Mouse (Mus musculus) inflammation-experienced regulatory T-cells, adult 6 months (primary cell): Measurements from ENCODE around the gene Cyp2r1. TPM values are rescaled to one million over a fixed set of nuclear protein-coding genes. Genes with fewer than 3 reads are reported as not detected.
"Not testable (repeated sequence)": the region's sequence is repeated elsewhere in the genome, so short reads cannot be mapped to it uniquely, and the experiment has no call there.

Experiments
- ATAC-seq: one replicate; pipeline ENCODE4 v1.8.0; 2017
- polyA plus RNA-seq, 3 experiments: library from polyadenylated mRNA; unstranded; fragments of 100-300 nt; shearing (Covaris generic); gene quantifications; one replicate each; pipeline ENCODE4 v1.2.1; 2017

Cyp2r1 gene
- under 1 TPM in 2 of 3 experiments, not detected in 1; 0.94 to 0.97 TPM for polyA plus RNA-seq

DNA sequence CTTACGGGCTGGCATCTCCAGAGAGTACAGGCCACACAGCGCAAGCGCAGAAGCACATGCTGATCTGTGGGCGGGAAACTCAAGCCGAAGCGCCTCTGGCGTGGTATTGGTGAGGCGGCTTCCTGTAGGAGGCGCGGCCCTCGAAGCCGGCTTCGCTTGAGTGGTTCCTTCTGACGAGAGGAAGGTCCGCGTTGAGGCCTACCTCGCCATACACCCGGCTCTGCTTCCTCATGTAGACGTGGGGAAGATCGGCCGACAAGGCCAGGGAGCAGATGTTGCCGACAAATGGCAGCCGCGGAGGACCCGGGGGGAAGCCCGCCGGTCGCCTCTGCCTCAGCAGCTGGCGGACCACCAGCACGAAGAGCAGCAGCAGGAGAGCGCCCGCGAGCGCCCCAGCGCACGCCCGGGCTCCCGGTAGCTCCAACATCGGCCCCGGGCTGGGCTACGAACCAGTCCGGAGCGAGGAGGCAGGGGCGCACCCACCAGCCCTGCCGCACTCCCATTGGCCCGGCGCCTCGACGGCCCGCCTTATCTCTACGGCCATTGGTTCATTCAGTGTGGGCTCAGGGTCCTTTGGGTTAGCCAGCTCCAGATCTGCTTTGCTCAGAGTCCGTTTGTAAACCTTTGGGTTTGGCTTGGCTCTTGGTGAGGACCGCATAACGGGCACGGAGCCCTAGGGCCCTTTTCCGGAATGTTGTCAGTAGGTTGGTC, at the start of gene Cyp2r1:
Gene Cyp2r1, minus strand, starts transcription at position 442 of the 711 bp plus-strand sequence.
- peak; percentile 95 for ATAC-seq

DNA sequence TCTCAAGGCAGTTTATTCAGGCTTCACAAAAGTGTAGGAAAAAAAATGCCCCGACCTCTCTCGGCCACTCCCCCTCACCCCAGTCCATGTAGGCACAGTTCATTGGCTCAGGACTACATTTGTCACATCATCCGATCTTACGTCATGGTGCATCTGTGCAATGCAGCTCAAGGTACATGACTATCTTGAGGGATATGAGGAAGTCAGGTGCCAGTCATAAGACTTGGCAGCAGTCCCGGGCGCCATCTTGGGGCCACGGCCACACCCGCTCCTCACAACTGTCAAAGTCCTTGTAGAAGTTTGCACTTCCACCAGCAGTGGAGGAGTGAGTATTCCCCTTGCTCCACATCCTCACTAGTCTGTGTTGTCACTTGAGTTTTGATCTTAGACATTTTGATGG, 31.6 kb upstream of the Cyp2r1 start:
- not testable (repeated sequence) for ATAC-seq

DNA sequence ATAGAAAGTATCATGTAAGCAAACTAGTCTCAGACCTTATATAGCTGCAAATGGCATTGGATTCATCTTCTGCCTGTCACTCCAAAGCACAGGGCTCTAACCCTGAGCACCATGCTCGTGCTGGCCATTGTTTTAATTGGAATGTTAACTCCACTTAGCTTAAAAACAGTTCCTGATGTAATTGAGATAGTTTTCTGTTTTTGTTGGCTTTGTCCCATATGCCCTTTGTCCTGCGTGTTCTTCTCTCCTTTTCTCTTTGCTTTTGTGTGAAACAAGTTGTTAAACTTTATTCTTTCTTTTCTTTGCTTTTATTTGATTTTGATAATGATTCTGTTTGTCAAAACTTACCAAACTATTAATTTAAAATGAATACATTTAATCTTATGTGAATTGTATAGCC, 19.7 kb upstream of the Cyp2r1 start:
- ATAC-seq: no peak

DNA sequence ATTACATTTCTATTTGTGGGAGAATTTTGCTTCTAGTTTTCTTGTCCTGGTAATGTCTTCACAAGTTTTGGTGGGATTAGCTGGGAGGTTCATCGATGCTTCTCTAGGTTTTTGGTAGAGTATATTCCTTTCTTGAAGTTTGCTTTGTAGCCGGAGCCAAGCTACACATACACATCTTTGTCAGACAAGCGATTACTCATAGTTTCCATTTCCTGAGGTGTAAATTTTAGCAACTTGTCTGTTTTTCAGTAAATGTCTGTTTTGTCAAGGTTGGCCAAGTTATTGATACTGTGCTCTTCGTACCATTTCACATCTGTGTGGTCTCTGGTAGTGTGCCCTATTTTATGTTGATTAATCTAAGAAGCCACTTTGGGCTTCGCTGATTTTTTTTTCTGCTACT, 18.4 kb upstream of the Cyp2r1 start:
- peak; percentile 82 for ATAC-seq

DNA sequence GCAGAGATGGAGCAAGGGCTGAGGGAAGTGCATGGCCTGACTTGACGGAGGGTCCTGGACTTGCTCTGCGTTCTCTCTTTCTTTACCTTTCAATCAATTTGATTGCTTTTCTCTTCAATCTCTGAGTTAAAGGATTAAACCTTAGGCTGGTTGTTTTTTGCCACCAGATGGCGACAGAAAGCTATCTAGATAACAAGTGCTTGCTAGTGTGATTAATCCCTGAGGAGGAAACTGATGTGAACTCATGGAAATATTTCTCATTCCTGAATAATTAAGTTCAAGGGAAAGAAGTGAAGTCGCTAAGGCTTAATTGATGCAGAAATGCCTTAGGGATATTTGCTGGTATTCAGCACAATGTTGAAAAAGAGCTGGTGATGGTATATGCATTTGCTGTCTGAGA, 17.7 kb upstream of the Cyp2r1 start:
- ATAC-seq: peak; percentile 36

DNA sequence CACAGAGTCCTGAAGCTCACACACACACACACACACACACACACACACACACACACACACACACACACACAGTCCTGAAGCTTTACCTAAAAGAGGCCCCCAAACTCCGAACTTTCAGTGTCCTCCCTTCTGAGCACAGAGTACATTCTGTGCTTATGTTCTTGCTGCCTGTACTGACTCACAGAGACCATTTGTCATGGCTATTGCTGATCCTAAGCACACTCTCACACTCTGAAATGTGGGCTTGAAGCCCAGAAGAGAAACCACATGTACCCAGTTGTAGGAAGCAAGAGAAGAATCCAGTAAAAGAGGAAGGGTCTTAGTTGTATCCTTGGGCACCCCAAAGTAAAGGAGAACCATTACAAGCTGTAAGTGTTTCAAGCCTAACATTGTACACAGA, 14.9 kb upstream of the Cyp2r1 start:
- ATAC-seq: no peak

- ATAC-seq: no peak
These were observed 14.2 kb upstream of the Cyp2r1 start for GRCm38 (mm10) chr7:114576931-114577330.

GRCm38 (mm10) chr7:114573866-114574265, 11.1 kb upstream of the Cyp2r1 start:
- not testable (repeated sequence) for ATAC-seq

GRCm38 (mm10) chr7:114536179-114536578, 26.6 kb downstream of the Cyp2r1 start:
- ATAC-seq: no peak

DNA sequence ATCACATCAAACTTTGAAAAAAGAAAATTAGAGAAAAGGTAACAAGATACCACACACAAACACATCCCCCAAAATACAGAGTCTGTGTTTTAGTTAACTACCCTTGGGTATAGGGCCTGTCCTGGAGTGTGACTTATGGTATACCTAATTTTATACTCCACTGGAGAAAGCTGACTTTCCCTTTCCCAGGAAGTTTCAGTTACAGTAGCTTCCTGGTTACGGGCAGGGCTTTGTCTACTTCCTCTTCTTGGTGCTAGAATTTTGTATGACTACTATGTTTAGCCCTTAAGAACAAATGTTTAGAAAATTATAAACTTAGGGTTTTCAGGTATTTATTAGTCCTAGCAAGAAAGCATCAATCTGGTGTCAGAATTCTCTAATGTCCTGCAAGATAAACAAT, 36.5 kb downstream of the Cyp2r1 start:
- no peak for ATAC-seq

GRCm38 (mm10) chr7:114520122-114520521, 42.6 kb downstream of the Cyp2r1 start:
- ATAC-seq: no peak

- no peak for ATAC-seq
These were observed 53.9 kb downstream of the Cyp2r1 start for GRCm38 (mm10) chr7:114508879-114509278.

Other genes with a start within 250 kb of the Cyp2r1 start
- 1 to 10 TPM; 2.9 to 3.3 (median 3.0) TPM for gene Pde3b, start 147.7 kb downstream of the Cyp2r1 start, polyA plus RNA-seq
- gene Calca, start 73.4 kb upstream of the Cyp2r1 start, polyA plus RNA-seq: under 1 TPM in 1 of 3 experiments, not detected in 2; 0.78 TPM
- not detected for gene Calcb, start 155.7 kb upstream of the Cyp2r1 start, polyA plus RNA-seq
- not detected for gene Insc, start 180.7 kb upstream of the Cyp2r1 start, polyA plus RNA-seq